Mouse (Mus musculus) lung, postnatal 4 days (tissue): ENCODE measurements around the gene Ppp1r14a.

Source experiments
- DNase-seq, 2 experiments: peaks; one replicate each; pipeline ENCODE4 v3.0.0; 2021

Ppp1r14a gene

GRCm38 (mm10) chr7:29288942-29289638 is at the start of gene Ppp1r14a:
Ppp1r14a (plus strand) TSS chr7:29289308.
- peak; percentile 86 to 89 for DNase-seq

GRCm38 (mm10) chr7:29244732-29245416 is 44.2 kb upstream of the Ppp1r14a start:
- DNase-seq = peak in 1 of 2 experiments; percentile 60

GRCm38 (mm10) chr7:29246015-29246414 is 43.1 kb upstream of the Ppp1r14a start:
- no peak for DNase-seq

- no peak for DNase-seq
Observed at GRCm38 (mm10) chr7:29246619-29247313, 42.3 kb upstream of the Ppp1r14a start.

- DNase-seq = peak; percentile 82 to 90
Observed at GRCm38 (mm10) chr7:29247314-29247700, 41.8 kb upstream of the Ppp1r14a start.

- DNase-seq = peak; percentile 41 to 53
Observed at GRCm38 (mm10) chr7:29247706-29248105, 41.4 kb upstream of the Ppp1r14a start.

- peak; percentile 67 to 79 for DNase-seq
Observed at GRCm38 (mm10) chr7:29248261-29248841, 40.8 kb upstream of the Ppp1r14a start, which contains the start of gene 2200002D01Rik. 2200002D01Rik (minus strand) TSS chr7:29248466.

GRCm38 (mm10) chr7:29251166-29251565 is 37.9 kb upstream of the Ppp1r14a start:
- DNase-seq = no peak

GRCm38 (mm10) chr7:29253842-29254241 is 35.3 kb upstream of the Ppp1r14a start:
- DNase-seq = no peak

GRCm38 (mm10) chr7:29255875-29256274 is 33.2 kb upstream of the Ppp1r14a start:
- no peak for DNase-seq

- DNase-seq = peak; percentile 80 to 87
Observed at GRCm38 (mm10) chr7:29257368-29257767, 31.7 kb upstream of the Ppp1r14a start.

GRCm38 (mm10) chr7:29259781-29260730 is 29.1 kb upstream of the Ppp1r14a start:
- no peak for DNase-seq

- DNase-seq = no peak
Observed at GRCm38 (mm10) chr7:29262151-29262550, 27.0 kb upstream of the Ppp1r14a start.

GRCm38 (mm10) chr7:29263831-29264230 is 25.3 kb upstream of the Ppp1r14a start:
- no peak for DNase-seq

- DNase-seq = no peak
Observed at GRCm38 (mm10) chr7:29265636-29266035, 23.5 kb upstream of the Ppp1r14a start.

GRCm38 (mm10) chr7:29266931-29267330 is 22.2 kb upstream of the Ppp1r14a start:
- no peak for DNase-seq

- no peak for DNase-seq
Observed at GRCm38 (mm10) chr7:29270445-29270844, 18.7 kb upstream of the Ppp1r14a start.

- DNase-seq = no peak
Observed at GRCm38 (mm10) chr7:29271687-29272465, 17.2 kb upstream of the Ppp1r14a start.

- DNase-seq = no peak
Observed at GRCm38 (mm10) chr7:29276715-29277114, 12.4 kb upstream of the Ppp1r14a start.

- DNase-seq = no peak
Observed at GRCm38 (mm10) chr7:29277510-29277909, 11.6 kb upstream of the Ppp1r14a start.

- DNase-seq = no peak
Observed at GRCm38 (mm10) chr7:29279261-29279660, 9.8 kb upstream of the Ppp1r14a start.
